Mouse (Mus musculus) CH12.LX (cell line): ENCODE measurements around the gene Dennd2a. TPM values are rescaled to one million over a fixed set of nuclear protein-coding genes. Genes with fewer than 3 reads are reported as not detected.
A peak's percentile ranks its signal among the peaks of the same experiment; 100 is the strongest.

Source experiments
- DNase-seq: peaks from one replicate; pipeline ENCODE4 v3.0.0-alpha.2; 2013; ENCODE audit errors: extremely low read depth
- H3K27ac ChIP-seq: 2 replicates; pipeline ENCODE4 v1.5.1; 2012; ENCODE audit warnings: low read depth, mild to moderate bottlenecking, control low read depth, moderate library complexity; ENCODE audit not compliant: insufficient read depth
- H3K27me3 ChIP-seq: replicated peaks from 2 replicates; pipeline ENCODE3; 2012; ENCODE audit warnings: inconsistent platforms
- H3K36me3 ChIP-seq, 2 experiments: replicated peaks in 1 of 2; 2 replicates each; pipeline versions ENCODE3 to v1.6.1; 2012; ENCODE audit warnings: inconsistent platforms in 1 of 2, low read length in 1 of 2, mild to moderate bottlenecking in 1 of 2, mixed read lengths in 1 of 2, moderate library complexity in 1 of 2; ENCODE audit not compliant: control insufficient read depth in 1 of 2, insufficient read depth in 1 of 2
- H3K4me1 ChIP-seq, 2 experiments: 2 replicates each; pipeline ENCODE4 v1.6.1; 2012; ENCODE audit warnings: inconsistent platforms in 1 of 2, moderate library complexity in 1 of 2; ENCODE audit not compliant: insufficient read depth in 2 of 2, control insufficient read depth in 1 of 2
- H3K4me2 ChIP-seq: 2 replicates; pipeline ENCODE4 v1.6.1; 2012; ENCODE audit warnings: low read depth, mild to moderate bottlenecking, control low read depth; ENCODE audit not compliant: poor library complexity, insufficient read depth, severe bottlenecking
- H3K4me3 ChIP-seq, 3 experiments: fragments of 150-350 bp in 1 of 3; sonication (generic) in 1 of 3; replicated peaks in 1 of 3; 2 replicates each; pipeline versions ENCODE3 to v1.5.1; 2011 to 2012; ENCODE audit warnings: low read depth in 2 of 3, low read length in 2 of 3, mild to moderate bottlenecking in 2 of 3, moderate library complexity in 2 of 3, control low read depth in 1 of 3, improper control_type of control experiment in 1 of 3, inconsistent platforms in 1 of 3, mixed read lengths in 1 of 3; ENCODE audit not compliant: poor library complexity in 1 of 3
- H3K79me2 ChIP-seq: replicated peaks from 2 replicates; pipeline ENCODE4 v1.6.1; 2012; ENCODE audit warnings: mild to moderate bottlenecking, moderate library complexity; ENCODE audit not compliant: control insufficient read depth, poor library complexity, insufficient read depth, severe bottlenecking; ENCODE audit errors: extremely low read depth
- H3K9ac ChIP-seq: 2 replicates; pipeline ENCODE4 v1.6.1; 2012; ENCODE audit warnings: low read depth, mild to moderate bottlenecking, control low read depth, moderate library complexity; ENCODE audit not compliant: insufficient read depth
- H3K9me3 ChIP-seq: replicated peaks from 2 replicates; pipeline ENCODE3; 2012; ENCODE audit warnings: low read length, inconsistent platforms, mixed read lengths
- BHLHE40 ChIP-seq: IDR thresholded peaks from 2 replicates; pipeline ENCODE4 v1.6.1; 2011; ENCODE audit warnings: mild to moderate bottlenecking, low read depth, low read length, improper control_type of control experiment
- CTCF ChIP-seq, 2 experiments: IDR thresholded peaks in 1 of 2; conservative IDR thresholded peaks in 1 of 2; 2 replicates each; pipeline ENCODE4 v1.5.1; 2011 to 2012; ENCODE audit warnings: low read depth in 2 of 2, low read length in 2 of 2, improper control_type of control experiment in 1 of 2, inconsistent platforms in 1 of 2, mild to moderate bottlenecking in 1 of 2, moderate library complexity in 1 of 2
- E2F4 ChIP-seq: IDR thresholded peaks from 2 replicates; pipeline ENCODE4 v1.6.1; 2011; ENCODE audit warnings: low read depth, low read length, improper control_type of control experiment; ENCODE audit not compliant: insufficient replicate concordance
- ELF1 ChIP-seq: IDR thresholded peaks from 2 replicates; pipeline ENCODE4 v1.6.1; 2014; ENCODE audit warnings: low read depth, mild to moderate bottlenecking, inconsistent platforms, low read length, improper control_type of control experiment
- EP300 ChIP-seq: IDR thresholded peaks from 2 replicates; pipeline ENCODE4 v1.6.1; 2011; ENCODE audit warnings: low read length, improper control_type of control experiment
- GABPA ChIP-seq: IDR thresholded peaks from 2 replicates; pipeline ENCODE4 v1.6.1; 2012; ENCODE audit warnings: low read depth, low read length, improper control_type of control experiment, inconsistent platforms; ENCODE audit not compliant: insufficient replicate concordance
- HCFC1 ChIP-seq: IDR thresholded peaks from 2 replicates; pipeline ENCODE4 v1.6.1; 2012; ENCODE audit warnings: low read depth, mild to moderate bottlenecking, inconsistent platforms, low read length, improper control_type of control experiment
- JUND ChIP-seq: conservative IDR thresholded peaks from 2 replicates; pipeline ENCODE4 v1.6.1; 2011; ENCODE audit warnings: low read depth, low read length, improper control_type of control experiment
- KAT2A ChIP-seq: IDR thresholded peaks from 2 replicates; pipeline ENCODE4 v1.6.1; 2012; ENCODE audit warnings: low read length, improper control_type of control experiment, inconsistent platforms; ENCODE audit not compliant: insufficient replicate concordance
- MAX ChIP-seq: IDR thresholded peaks from 2 replicates; pipeline ENCODE4 v1.6.1; 2011; ENCODE audit warnings: low read length, improper control_type of control experiment
- MYC ChIP-seq: IDR thresholded peaks from 2 replicates; pipeline ENCODE4 v1.6.1; 2011; ENCODE audit warnings: low read depth, mild to moderate bottlenecking, improper control_type of control experiment, low read length
- NRF1 ChIP-seq: IDR thresholded peaks from 2 replicates; pipeline ENCODE4 v1.6.1; 2014; ENCODE audit warnings: low read depth, mild to moderate bottlenecking, inconsistent platforms, low read length, improper control_type of control experiment, moderate library complexity
- PAX5 ChIP-seq: IDR thresholded peaks from 2 replicates; pipeline ENCODE4 v1.6.1; 2012; ENCODE audit warnings: low read length, inconsistent platforms, mixed read lengths
- POLR2A ChIP-seq: IDR thresholded peaks from 2 replicates; pipeline ENCODE4 v1.6.1; 2011; ENCODE audit warnings: low read depth, mild to moderate bottlenecking, improper control_type of control experiment, low read length
- RCOR1 ChIP-seq: conservative IDR thresholded peaks from 2 replicates; pipeline ENCODE4 v1.6.1; 2012; ENCODE audit warnings: low read depth, mild to moderate bottlenecking, inconsistent platforms, low read length, improper control_type of control experiment
- TBP ChIP-seq: conservative IDR thresholded peaks from 2 replicates; pipeline ENCODE4 v1.6.1; 2011; ENCODE audit warnings: low read depth, low read length, improper control_type of control experiment
- TCF12 ChIP-seq: IDR thresholded peaks from 2 replicates; pipeline ENCODE4 v1.6.1; 2014; ENCODE audit warnings: low read depth, mild to moderate bottlenecking, inconsistent platforms, low read length, improper control_type of control experiment
- USF1 ChIP-seq: IDR thresholded peaks from 2 replicates; pipeline ENCODE4 v1.6.1; 2014; ENCODE audit warnings: low read depth, mild to moderate bottlenecking, inconsistent platforms, low read length, improper control_type of control experiment
- ZC3H11A ChIP-seq: IDR thresholded peaks from 2 replicates; pipeline ENCODE4 v1.6.1; 2012; ENCODE audit warnings: low read depth, mild to moderate bottlenecking, inconsistent platforms, low read length, improper control_type of control experiment
- ZKSCAN1 ChIP-seq: IDR thresholded peaks from 2 replicates; pipeline ENCODE4 v1.6.1; 2012; ENCODE audit warnings: low read depth, inconsistent platforms, low read length, improper control_type of control experiment, borderline replicate concordance
- ZMIZ1 ChIP-seq: IDR thresholded peaks from 2 replicates; pipeline ENCODE4 v1.6.1; 2012; ENCODE audit warnings: low read depth, mild to moderate bottlenecking, inconsistent platforms, low read length, improper control_type of control experiment
- ZNF384 ChIP-seq: IDR thresholded peaks from 2 replicates; pipeline ENCODE4 v1.6.1; 2012; ENCODE audit warnings: low read depth, low read length, improper control_type of control experiment, inconsistent platforms
- dilution Hi-C: fragments of 300-500 bp; cut with MboI; formaldehyde crosslinking; loops from 2 replicates; pipeline ENCODE4 v1.14.3; 2020; ENCODE audit warnings: low sequenced_read_pairs; ENCODE audit not compliant: extremely low pct_unique_long_range_greater_than_20kb, extremely low pct_ligation_motif_present
- in situ Hi-C: fragments of 300-500 bp; cut with MboI; formaldehyde crosslinking; loops from 3 replicates; pipeline ENCODE4 v1.14.3; 2019; ENCODE audit warnings: low sequenced_read_pairs, low pct_ligation_motif_present, low pct_unique_long_range_greater_than_20kb, mixed read lengths
- polyA plus RNA-seq: library from polyadenylated mRNA; unstranded; fragments of >175 nt; gene quantifications from 2 replicates; pipeline ENCODE4 v1.2.1, GENCODE M21; 2012; ENCODE audit warnings: low read depth; ENCODE audit not compliant: insufficient read length
- total RNA-seq, 2 experiments: library from RNA; depleted of rRNA; stranded (reverse); fragments of 300-350 nt in 1 of 2; fragments of >200 nt in 1 of 2; gene quantifications; 2 replicates each; pipeline ENCODE4 v1.2.3; 2012 to 2014

The Dennd2a gene
- total and polyA plus RNA-seq, 3 experiments: 3.7 to 10.6 (median 9.1) TPM

DNA sequence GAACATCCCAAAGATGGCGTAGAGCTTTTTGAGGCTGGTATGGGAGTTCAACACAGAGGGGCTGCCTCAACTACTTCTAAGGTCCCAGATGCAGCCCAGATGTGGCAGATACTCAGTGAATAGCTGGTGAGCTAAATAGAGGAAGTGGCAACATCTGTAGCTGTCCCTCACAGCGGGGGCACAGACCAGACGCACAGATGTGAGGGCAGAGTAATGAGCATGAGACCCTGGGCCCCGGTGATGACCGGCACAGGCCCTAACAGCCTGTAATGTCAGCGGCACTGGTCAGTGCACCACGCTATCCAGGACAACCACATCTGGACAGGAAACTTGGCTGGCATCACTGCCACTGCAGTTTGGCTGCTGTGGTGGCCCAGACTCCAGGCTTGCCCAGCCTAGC, 54.2 kb downstream of the Dennd2a start:
- no peak overlapping the region for H3K4me3 ChIP-seq
- peaks cover 5 to 18% of the 10 kb centered on the region in 2 experiments; a peak in 3 of 4 replicates for H3K4me1 ChIP-seq
- H3K9ac ChIP-seq: no peak overlapping the region
- H3K79me2 ChIP-seq: no peaks in the 10 kb centered on the region
- H3K36me3 ChIP-seq: peaks cover 45 to 86% of the 10 kb centered on the region in 2 experiments
- peak; percentile 28 for DNase-seq
- dilution Hi-C loops: no loop called here
- no peaks in the 10 kb centered on the region for H3K27me3 ChIP-seq
- peak; percentile 24; the same call in 1 of the 2 replicates for TF ChIP-seq TCF12
- TF ChIP-seq E2F4: no peak
- H3K9me3 ChIP-seq: no peaks in the 10 kb centered on the region
- in situ Hi-C loops: no loop called here
- H3K4me2 ChIP-seq: no peak overlapping the region
- 0 out of 2 replicates have a peak overlapping the region, but pooled peaks have one; percentile 24 for H3K27ac ChIP-seq

DNA sequence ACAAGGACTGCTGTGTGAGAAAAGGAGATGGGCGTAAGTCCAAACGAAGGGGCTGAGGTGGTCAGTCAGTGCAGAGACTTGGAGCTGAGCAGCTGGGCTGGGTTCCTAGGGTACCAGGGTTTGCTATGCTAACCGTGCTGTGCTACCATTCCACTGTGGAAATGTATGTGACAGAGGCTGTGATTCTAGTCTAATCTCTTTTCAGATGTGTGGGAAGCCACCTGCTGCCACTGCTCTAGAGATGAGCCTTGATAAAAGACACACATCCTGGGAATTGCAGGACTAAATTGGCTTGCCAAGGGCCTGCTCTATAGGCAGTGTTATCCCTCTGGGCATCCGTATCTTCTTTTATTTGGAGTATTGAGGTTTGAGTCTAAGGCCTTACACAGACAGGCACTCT, 60.5 kb downstream of the Dennd2a start:
- DNase-seq: no peak
- TF ChIP-seq TBP (no peak), NRF1 (no peak), EP300 (no peak), MYC (no peak), PAX5 (no peak), GABPA (no peak), ZMIZ1 (no peak), POLR2A (no peak), USF1 (no peak), JUND (no peak), KAT2A (no peak), RCOR1 (no peak)
- no peak overlapping the region for H3K27ac ChIP-seq
- dilution Hi-C loops (no loop called here), in situ Hi-C loops (no loop called here)
- no peaks in the 10 kb centered on the region for H3K9me3 ChIP-seq
- no peaks in the 10 kb centered on the region for H3K27me3 ChIP-seq
- H3K4me1 ChIP-seq: peaks cover 0 to 5% of the 10 kb centered on the region in 2 experiments; a peak in 1 of 4 replicates
- H3K79me2 ChIP-seq: no peaks in the 10 kb centered on the region
- peaks cover 52 to 81% of the 10 kb centered on the region in 2 experiments for H3K36me3 ChIP-seq
- no peak overlapping the region for H3K4me2 ChIP-seq
- H3K9ac ChIP-seq: no peak overlapping the region
- H3K4me3 ChIP-seq: no peak overlapping the region

DNA sequence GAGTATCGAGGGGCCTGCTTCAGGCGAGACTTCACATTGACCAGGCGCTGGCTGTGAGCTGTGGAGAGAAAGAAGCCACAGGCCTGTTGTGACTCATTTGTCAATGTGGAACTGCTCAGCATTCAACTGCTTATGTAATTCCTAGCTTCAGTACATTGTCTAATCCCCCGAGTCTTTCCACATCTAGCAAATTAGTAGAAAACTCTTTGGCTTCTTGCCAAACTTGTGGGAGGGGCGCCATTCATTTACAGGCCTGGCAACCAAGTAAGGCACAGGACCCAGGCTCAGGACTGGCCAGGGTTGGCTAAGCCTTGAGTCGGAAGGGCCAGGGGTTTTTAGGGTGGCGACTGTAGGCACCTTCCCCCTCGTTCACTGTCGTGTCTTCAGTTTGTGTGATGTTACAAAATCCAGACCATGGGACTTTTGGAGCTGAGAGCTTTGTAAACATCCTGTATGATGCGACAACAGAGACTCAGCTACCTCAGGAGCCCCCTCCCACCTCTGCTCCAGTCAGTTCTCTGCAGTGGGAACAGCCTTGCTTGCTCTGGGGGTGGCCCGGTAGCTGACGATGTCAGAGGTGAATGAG, 64.4 kb downstream of the Dennd2a start:
- TF ChIP-seq BHLHE40 (no peak), ZC3H11A (no peak), ZNF384 (no peak), ZKSCAN1 (no peak), MAX (no peak), CTCF (conservative IDR thresholded peaks at IDR 0.05 in 1 of 2, IDR thresholded peaks at IDR 0.05 in 1 of 2; ENCODE audit: low read depth in 2 of 2, low read length in 2 of 2) (no peak), ELF1 (no peak), HCFC1 (no peak), RCOR1 (no peak)
- Histone ChIP-seq H3K9ac (no peak overlapping the region), H3K4me3 (no peak overlapping the region), H3K79me2 (no peaks in the 10 kb centered on the region), H3K27ac (no peak overlapping the region), H3K4me2 (no peak overlapping the region), H3K4me1 (peaks cover 0 to 5% of the 10 kb centered on the region in 2 experiments; a peak in 1 of 4 replicates), H3K36me3 (peaks cover 59 to 86% of the 10 kb centered on the region in 2 experiments), H3K9me3 (no peaks in the 10 kb centered on the region), H3K27me3 (no peaks in the 10 kb centered on the region)
- no peak for DNase-seq
- in situ Hi-C loops: no loop called here
- dilution Hi-C loops: no loop called here
